Mouse (Mus musculus): ENCODE results near the gene Uqcc2.

DNA sequence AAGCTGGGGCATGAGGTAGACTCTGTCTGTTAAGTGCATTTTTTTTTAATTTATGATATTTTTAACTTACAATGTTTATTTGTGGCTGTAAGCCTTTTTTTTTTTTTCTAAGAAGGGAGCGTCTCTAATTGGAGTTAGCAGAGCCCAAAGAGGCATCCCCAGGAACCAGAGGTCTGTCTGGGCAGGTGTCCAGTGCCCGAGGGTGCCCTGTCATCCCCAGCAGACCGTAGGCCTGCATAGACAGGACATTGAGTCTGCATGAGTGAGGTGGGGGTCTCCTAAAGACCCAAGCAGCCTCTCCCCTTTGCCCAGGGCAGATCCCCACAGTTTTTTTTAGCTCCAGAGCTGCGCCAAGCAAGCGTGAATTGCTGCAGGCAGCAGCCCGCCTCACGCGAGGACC lies 22.0 kb upstream of the Uqcc2 start:
- TF ChIP-seq POLR2A (IDR thresholded peaks at IDR 0.05; ENCODE audit: borderline replicate concordance, insufficient read depth, low read length) (no peak), CTCF (IDR thresholded peaks at IDR 0.05; ENCODE audit: borderline replicate concordance, insufficient read depth, low read depth, low read length) (no peak)
